Mouse (Mus musculus): ENCODE results near the gene Slc25a48.

Gene Slc25a48

DNA sequence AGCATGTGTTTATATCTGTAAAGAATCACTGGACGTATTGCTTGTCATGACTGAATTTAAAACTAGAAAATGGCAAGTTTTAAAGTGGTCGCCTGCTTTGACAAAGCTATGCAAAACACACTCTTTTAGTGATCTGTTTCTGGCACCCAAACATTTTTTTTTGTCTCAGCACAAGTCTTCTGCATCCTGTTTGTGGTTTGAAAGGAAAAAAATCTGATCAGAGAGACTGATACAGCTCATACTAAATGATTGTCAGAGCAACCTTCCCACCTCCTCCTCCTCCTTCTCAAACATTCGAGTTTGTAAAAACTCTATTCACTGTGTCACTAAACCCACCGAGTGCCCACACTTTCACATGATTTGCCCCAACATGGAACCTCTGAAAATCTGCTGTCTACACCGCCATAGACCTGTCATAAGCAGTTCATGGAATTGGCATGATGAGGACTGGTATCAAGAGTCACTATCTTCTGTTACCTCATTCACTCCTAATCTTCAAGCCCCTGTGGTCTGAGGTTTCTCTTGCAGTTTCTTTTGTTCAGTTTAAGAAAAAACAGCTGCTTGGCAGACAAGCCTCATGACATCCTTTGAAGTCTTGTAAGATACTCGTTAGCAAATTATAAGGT lies 68.8 kb downstream of the Slc25a48 start:
- peak; percentile 67 to 75 for DNase-seq (ENCODE audit: low read depth in 2 of 2, low spot score in 2 of 2)

DNA sequence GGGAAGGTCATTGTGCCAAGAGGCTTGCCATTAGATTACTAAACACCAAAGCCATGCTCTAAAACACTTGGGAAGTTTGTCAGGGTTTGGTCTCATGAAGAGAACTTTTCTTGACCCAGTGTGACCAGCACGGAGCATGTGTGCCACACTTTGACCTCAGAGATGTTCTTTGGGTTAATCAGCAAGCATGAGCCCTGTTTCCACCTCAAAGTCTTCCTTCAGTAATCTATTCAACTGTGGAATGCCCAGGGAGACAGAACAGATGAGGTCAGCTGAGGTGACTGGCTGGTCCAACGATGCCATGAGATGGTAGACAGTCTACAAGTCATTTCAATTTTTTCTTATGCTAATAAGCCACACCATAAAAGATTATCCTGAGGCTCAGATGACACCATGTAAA lies 71.6 kb downstream of the Slc25a48 start:
- no peak for DNase-seq (ENCODE audit: low read depth in 2 of 2, low spot score in 2 of 2)

GRCm38 (mm10) chr13:56513595-56513994 lies 75.4 kb downstream of the Slc25a48 start:
- no peak for DNase-seq (ENCODE audit: low read depth in 2 of 2, low spot score in 2 of 2)

DNA sequence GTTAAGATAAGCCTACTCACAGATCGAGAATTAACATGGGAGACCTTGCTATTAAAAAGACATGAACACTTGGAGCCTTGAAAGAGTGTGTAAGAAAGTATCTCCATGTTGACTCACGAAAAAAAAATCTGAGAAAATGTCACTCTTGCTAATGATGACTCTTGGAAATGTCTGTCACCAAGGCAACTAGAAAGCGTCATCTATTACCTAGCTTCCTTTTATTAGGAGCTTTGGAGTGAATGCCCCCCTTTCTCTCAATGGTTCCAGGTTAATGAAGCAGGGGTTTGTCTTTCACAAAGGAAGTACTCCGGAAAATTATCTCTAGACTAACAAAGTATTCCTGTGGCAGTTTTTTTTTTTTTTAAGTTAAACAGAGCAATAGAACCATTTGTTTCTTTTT lies 78.2 kb downstream of the Slc25a48 start:
- DNase-seq (ENCODE audit: low read depth in 2 of 2, low spot score in 2 of 2): no peak

- no peak for DNase-seq (ENCODE audit: low read depth in 2 of 2, low spot score in 2 of 2)
These were observed 78.7 kb downstream of the Slc25a48 start for GRCm38 (mm10) chr13:56516816-56517215.

GRCm38 (mm10) chr13:56522081-56522820 lies 84.1 kb downstream of the Slc25a48 start, which contains the start of gene Fbxl21:
Fbxl21 (plus strand) TSS chr13:56522472.
- peak; percentile 89 to 95 for DNase-seq (ENCODE audit: low read depth in 2 of 2, low spot score in 2 of 2)

DNA sequence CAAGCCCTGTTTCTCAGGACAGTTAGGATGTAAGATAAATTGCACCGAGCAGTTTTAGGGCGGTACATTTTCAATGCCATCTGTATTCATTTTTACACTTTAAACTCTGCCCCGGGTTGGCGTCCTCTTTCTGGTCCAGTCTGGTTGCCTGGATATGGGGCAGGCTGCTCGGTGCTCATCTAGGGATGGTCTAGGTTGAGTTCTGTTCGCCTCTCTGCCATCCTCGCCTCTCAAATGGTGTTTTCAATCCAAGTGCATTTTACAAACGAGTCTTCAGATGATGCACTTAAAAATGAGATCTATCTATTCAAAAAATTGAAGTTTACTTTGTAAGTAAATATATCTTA lies 84.6 kb downstream of the Slc25a48 start:
- no peak for DNase-seq (ENCODE audit: low read depth in 2 of 2, low spot score in 2 of 2)
